Mouse (Mus musculus) yolk sac, embryonic 10.5 days (tissue): ENCODE measurements at regions not wholly inside any gene's neighbourhood (a gene's known extent, or its start where the extent isn't known, plus 50 kb on each side); places are given as distances from the start of the nearest gene placed in this dataset.
"Not testable (repeated sequence)": the region's sequence is repeated elsewhere in the genome, so short reads cannot be mapped to it uniquely, and the experiment has no call there.

Experiments
- DNase-seq: peaks from one replicate; pipeline ENCODE4 v3.0.0-alpha.2; 2017; ENCODE audit warnings: low spot score

GRCm38 (mm10) chr1:166900028-166900427, 101.2 kb upstream of the Fam78b start:
- DNase-seq, result no peak

- DNase-seq, result no peak
Observed at GRCm38 (mm10) chr1:166900441-166901161, 100.6 kb upstream of the Fam78b start.

GRCm38 (mm10) chr1:166901574-166901973, 99.6 kb upstream of the Fam78b start:
- no peak for DNase-seq

DNA sequence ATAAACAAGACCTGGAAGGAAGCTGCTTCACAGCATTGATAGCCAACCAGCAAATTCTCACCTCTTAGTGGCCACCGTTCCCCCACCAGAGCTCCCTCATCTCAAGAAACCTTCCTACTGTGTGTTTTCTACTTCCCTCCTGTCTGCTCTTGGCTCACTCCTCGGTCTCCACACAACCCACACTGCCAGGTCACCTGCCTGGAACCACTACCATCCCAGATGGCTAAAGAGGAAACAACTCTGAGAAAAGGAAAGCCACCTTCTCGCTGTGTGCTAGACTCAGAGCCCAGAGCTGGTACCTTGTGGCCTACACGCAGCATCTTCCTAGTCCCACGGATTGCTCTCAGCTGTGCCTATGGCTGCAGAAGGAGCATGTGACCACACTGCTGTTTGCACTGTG, 97.8 kb upstream of the Fam78b start:
- no peak for DNase-seq

DNA sequence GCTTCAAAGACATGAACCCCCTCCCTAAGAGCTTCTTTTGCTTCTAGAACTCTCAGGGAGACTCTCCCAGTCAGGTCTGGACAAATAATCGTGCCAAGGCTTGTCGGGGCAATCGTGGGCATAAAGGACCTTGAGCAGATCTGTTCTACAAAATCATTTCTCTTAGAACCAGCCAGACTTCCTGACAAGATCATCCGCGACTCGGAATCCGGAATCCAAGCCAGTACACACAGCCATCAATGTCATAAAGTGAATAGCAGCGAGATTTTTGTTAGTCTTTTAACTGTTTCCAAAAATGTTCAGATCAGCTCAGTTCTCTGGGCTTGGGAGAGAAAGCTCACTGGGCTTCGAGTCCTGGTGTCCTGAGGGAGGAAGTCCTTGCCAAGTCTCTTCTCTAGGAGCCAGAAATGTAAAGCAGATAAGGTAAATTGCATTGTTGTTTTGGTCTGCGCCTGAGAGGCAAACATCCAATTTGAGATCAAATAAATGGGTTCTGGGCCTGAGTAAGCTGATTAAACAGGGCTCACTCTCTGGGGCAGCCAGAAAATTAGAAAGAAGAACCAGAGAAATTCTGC, 92.9 kb upstream of the Fam78b start:
- DNase-seq, result no peak

DNA sequence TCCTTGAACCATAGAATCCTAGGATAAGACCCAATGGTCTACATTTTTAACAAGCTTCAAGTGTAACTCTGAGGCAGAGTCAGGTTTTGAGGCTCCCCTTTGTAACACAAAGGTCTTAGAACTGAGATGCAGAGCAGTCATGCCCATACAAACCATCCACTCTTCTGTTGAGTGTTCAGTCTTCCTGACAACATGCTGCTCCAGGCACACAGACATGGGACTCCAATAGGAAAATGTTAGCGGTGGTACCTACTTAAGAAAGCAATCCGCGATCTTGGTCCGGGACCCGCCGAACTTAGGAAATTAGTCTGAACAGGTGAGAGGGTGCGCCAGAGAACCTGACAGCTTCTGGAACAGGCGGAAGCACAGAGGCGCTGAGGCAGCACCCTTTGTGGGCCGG, 89.0 kb upstream of the Fam78b start:
- DNase-seq, result not testable (repeated sequence)

DNA sequence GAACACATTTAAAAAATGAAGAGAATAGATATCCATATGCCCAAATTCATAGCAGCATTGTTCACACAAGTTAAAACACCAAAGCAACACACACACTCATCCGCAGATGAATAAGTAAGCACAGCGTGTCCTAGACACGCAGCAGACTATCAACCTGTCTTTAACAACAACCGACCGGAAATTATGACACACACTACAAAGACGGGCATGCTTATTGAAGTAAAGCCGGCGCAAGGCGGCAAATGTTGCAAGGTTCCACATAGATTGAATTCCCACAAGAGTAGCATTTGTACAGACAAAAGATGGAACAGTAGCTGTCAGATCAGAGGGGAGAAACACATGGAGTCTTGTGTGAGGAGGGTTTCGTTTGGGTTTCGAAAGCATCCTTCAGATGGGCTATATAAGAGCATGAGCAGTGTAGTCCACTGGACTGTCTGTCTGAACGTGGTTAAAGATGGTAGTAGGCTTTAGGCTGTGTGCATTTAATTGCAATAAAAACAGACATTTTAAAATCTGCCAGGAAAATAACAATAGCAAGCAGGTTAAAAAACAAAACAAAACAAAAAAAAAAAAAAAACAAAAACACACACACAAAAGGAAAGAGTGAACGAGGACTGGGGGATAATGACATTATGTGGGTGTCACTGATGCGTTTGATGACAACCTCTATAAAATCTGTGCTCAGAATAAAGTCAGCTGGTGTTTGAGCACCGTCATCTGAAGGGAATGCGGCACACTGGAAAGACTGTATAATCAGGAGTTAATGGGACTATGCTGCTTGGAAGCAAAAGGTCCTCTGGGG, 78.1 kb upstream of the Fam78b start:
- no peak for DNase-seq

DNA sequence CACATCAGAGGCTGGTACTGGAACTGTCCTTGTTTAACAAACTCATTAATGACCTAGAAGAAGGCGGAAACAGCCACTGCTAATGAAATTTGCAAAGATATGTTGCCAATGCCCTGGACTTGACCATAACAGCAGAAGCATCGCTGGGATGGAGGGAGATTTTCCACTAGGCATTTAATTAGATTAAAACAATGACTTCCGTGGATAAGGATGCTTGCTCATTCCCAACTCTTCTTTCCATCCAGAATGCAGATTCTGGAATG, 77.6 kb upstream of the Fam78b start:
- DNase-seq, result no peak

DNA sequence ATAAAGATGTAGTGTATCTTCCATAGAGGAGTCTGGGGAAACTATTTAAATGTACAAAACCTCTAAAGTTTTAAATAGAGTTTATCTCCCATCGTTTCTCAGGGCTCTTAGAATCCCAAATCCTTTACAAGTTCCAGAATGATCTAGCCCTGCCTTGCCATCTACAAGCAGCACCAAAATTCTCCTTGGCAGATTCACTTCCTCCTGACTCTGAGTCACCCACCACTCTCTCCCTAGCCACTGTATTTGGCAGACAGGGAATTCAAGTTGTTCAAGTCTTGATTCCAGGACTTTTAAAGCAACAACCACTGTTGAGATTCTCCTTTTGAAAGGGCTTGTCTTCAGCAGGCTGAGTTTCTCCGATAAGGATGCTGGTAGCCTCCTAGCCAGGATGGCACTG, 77.1 kb upstream of the Fam78b start:
- DNase-seq, result no peak

GRCm38 (mm10) chr1:166926078-166926477, 75.1 kb upstream of the Fam78b start:
- DNase-seq, result no peak

- DNase-seq, result not testable (repeated sequence)
Observed at GRCm38 (mm10) chr1:166939744-166940143, 61.5 kb upstream of the Fam78b start.

- DNase-seq, result not testable (repeated sequence)
Observed at GRCm38 (mm10) chr1:166940146-166941076, 60.8 kb upstream of the Fam78b start.

DNA sequence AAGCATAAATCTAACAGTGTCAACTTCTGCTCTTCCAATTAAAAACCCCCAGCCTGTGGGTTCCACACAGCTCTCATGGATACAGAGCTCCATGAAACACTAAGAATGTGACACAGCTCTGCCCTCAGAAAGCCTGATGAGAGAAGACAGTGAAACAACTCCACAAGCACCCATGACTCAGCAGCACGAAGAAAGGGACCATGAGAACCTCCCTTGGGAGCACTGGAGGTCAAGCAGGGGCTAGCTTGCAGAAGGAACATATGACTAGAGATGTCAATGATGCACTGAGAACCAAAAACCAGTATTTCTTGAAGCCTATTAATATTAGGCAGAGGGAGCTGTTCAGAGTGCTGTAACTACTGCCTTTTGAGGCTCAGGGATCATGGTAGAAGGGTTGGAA, 59.0 kb upstream of the Fam78b start:
- no peak for DNase-seq

GRCm38 (mm10) chr1:166944540-166944939, 56.7 kb upstream of the Fam78b start:
- DNase-seq, result no peak

- no peak for DNase-seq
Observed at GRCm38 (mm10) chr1:166947844-166948702, 53.1 kb upstream of the Fam78b start.
